9 mouse cellular contexts compared by ENCODE assay signal in the genomic region with DNA sequence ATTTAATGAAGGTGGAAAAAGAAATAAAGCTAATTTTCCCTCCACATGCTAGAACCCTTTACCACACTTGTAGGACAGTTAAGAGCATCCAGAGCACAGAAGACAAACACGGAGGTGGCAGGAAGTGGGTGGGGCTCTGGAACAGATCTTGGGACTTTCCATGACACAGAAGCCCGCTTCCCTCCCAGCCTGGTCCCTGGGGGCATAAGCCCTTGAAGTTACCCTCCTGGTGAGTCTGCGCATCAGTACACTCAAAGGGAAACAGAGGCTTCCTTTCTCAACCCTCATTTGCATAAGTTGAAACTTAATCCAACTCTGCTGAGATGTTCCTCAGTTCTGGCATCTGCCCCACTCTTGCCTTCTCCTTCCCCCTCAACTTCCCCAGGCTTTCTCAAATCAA.
DNase-seq lines count a peak whose midpoint lies in the region; ATAC-seq and TF ChIP-seq lines count a peak whose summit lies in the region.
"Had no signal": no experiment of that assay in that cellular context is flagged by ENCODE, and none has a peak within 500 bp of the region (broad histone marks: within the 10 kb centered on the region; RNA-seq: fewer than 3 reads in every experiment).

No protein-coding gene starts in this region.

- no peak for ATAC-seq in midbrain, postnatal 0 days (ENCODE audit: low FRiP score)
- no peak for ATAC-seq in midbrain, embryonic 16.5 days
- peak; percentile 74; the same call in 1 of the 2 replicates for ATAC-seq in kidney, postnatal 0 days (replicated peaks; ENCODE audit: low FRiP score, low read depth)

- H3K4me3 ChIP-seq in midbrain, postnatal 0 days (ENCODE audit: low read depth, low read length), result no peak overlapping the region
- no peak overlapping the region for H3K4me3 ChIP-seq in midbrain, embryonic 16.5 days (ENCODE audit: low read depth, low read length)
- H3K4me3 ChIP-seq in kidney, postnatal 0 days (replicated peaks; ENCODE audit: low read depth, low read length), result no peak overlapping the region
- H3K4me3 ChIP-seq: liver, embryonic 15.5 days had no signal

- H3K4me1 ChIP-seq in midbrain, postnatal 0 days (ENCODE audit: insufficient read depth, low read length), result no peaks in the 10 kb centered on the region
- H3K4me1 ChIP-seq in midbrain, embryonic 16.5 days (ENCODE audit: control insufficient read depth, insufficient read depth, low read length), result no peaks in the 10 kb centered on the region
- H3K4me1 ChIP-seq in kidney, postnatal 0 days (replicated peaks; ENCODE audit: insufficient read depth, low read length), result no peaks in the 10 kb centered on the region
- H3K4me1 ChIP-seq: liver, embryonic 15.5 days had no signal

- H3K27ac ChIP-seq in midbrain, postnatal 0 days (ENCODE audit: low read depth, low read length), result no peak overlapping the region
- no peak overlapping the region for H3K27ac ChIP-seq in midbrain, embryonic 16.5 days (ENCODE audit: low read length)
- peak overlapping the region; percentile 51; the same call in 1 of the 2 replicates for H3K27ac ChIP-seq in kidney, postnatal 0 days
- H3K27ac ChIP-seq: liver, embryonic 15.5 days had no signal

- H3K9me3 ChIP-seq in midbrain, postnatal 0 days (ENCODE audit: low read length), result no peaks in the 10 kb centered on the region
- H3K9me3 ChIP-seq in midbrain, embryonic 16.5 days (replicated peaks; ENCODE audit: control insufficient read depth, low read length, poor library complexity, severe bottlenecking), result no peaks in the 10 kb centered on the region
- H3K9me3 ChIP-seq in kidney, postnatal 0 days (replicated peaks; ENCODE audit: low read length), result no peaks in the 10 kb centered on the region
- H3K9me3 ChIP-seq: liver, embryonic 15.5 days had no signal

- H3K9ac ChIP-seq in midbrain, postnatal 0 days (replicated peaks; ENCODE audit: low read length, poor library complexity, severe bottlenecking), result no peak overlapping the region
- no peak overlapping the region for H3K9ac ChIP-seq in midbrain, embryonic 16.5 days (ENCODE audit: low read depth, low read length)
- no peak overlapping the region for H3K9ac ChIP-seq in kidney, postnatal 0 days (ENCODE audit: low read depth, low read length)
- H3K9ac ChIP-seq: liver, embryonic 15.5 days had no signal

- TF ChIP-seq CTCF in midbrain, postnatal 0 days (IDR thresholded peaks at IDR 0.05), result no peak
- TF ChIP-seq CTCF in kidney, postnatal 0 days (IDR thresholded peaks at IDR 0.05; ENCODE audit: low read depth), result no peak

- no peak overlapping the region for H3K4me2 ChIP-seq in midbrain, postnatal 0 days (ENCODE audit: low read depth, low read length, poor library complexity, severe bottlenecking)
- no peak overlapping the region for H3K4me2 ChIP-seq in midbrain, embryonic 16.5 days (ENCODE audit: low read length)
- peak overlapping the region; percentile 32 for H3K4me2 ChIP-seq in kidney, postnatal 0 days (ENCODE audit: low read length)
- H3K4me2 ChIP-seq: liver, embryonic 15.5 days had no signal

- no peaks in the 10 kb centered on the region for H3K27me3 ChIP-seq in midbrain, postnatal 0 days (ENCODE audit: insufficient read depth, low read length)
- H3K27me3 ChIP-seq in midbrain, embryonic 16.5 days (ENCODE audit: control insufficient read depth, insufficient read depth, low read depth, low read length), result no peaks in the 10 kb centered on the region
- no peaks in the 10 kb centered on the region for H3K27me3 ChIP-seq in kidney, postnatal 0 days (ENCODE audit: insufficient read depth, low read length)
- H3K27me3 ChIP-seq: liver, embryonic 15.5 days had no signal

- DNase-seq in midbrain, postnatal 0 days (ENCODE audit: low spot score), result peak; percentile 30
- peak; percentile 34 for DNase-seq in adrenal gland, adult 8-10 months
- peak; percentile 76 for DNase-seq in heart, adult 8-10 months (ENCODE audit: low spot score)
- DNase-seq in kidney, postnatal 0 days (ENCODE audit: low spot score), result peak; percentile 77
- DNase-seq in spleen, postnatal 36 days (ENCODE audit: low spot score in 2 of 2), result peak; percentile 38 to 51
- DNase-seq in thymus, postnatal 0 days (ENCODE audit: low spot score), result no peak
- DNase-seq in layer of hippocampus, postnatal 36 days, result no peak

- 12% methylated on average over 3 of the region's 3 CpGs for WGBS in midbrain, postnatal 0 days
- 13% methylated on average over 3 of the region's 3 CpGs for WGBS in midbrain, embryonic 16.5 days
- WGBS in kidney, postnatal 0 days, result 9% methylated on average over 3 of the region's 3 CpGs

- H3K36me3 ChIP-seq in midbrain, postnatal 0 days (ENCODE audit: insufficient read depth, low read length), result no peaks in the 10 kb centered on the region
- no peaks in the 10 kb centered on the region for H3K36me3 ChIP-seq in midbrain, embryonic 16.5 days (ENCODE audit: control insufficient read depth, insufficient read depth, low read length)
- H3K36me3 ChIP-seq in kidney, postnatal 0 days (ENCODE audit: insufficient read depth, low read length), result no peaks in the 10 kb centered on the region
- H3K36me3 ChIP-seq: liver, embryonic 15.5 days had no signal

Comparison
In these comparisons a context has a peak if more than half of its experiments do, and no peak if none do; other contexts are left out.
1. DNase-seq: peak in midbrain, postnatal 0 days (single experiment), adrenal gland, adult 8-10 months (single experiment), heart, adult 8-10 months (single experiment), kidney, postnatal 0 days (single experiment) and spleen, postnatal 36 days (2 of 2); none in thymus, postnatal 0 days (single experiment) and layer of hippocampus, postnatal 36 days (0 of 2).